Mouse (Mus musculus): ENCODE measurements at regions not wholly inside any gene's neighbourhood (a gene's known extent, or its start where the extent isn't known, plus 50 kb on each side); places are given as distances from the start of the nearest gene placed in this dataset.

GRCm38 (mm10) chr8:103337314-103337713 is 551.9 kb upstream of the Cdh11 start:
- TF ChIP-seq TCF12 (IDR thresholded peaks at IDR 0.05; ENCODE audit: insufficient read depth, poor library complexity, severe bottlenecking): no peak
- no peak for TF ChIP-seq REST (IDR thresholded peaks at IDR 0.05; ENCODE audit: insufficient read depth, insufficient read length)
- TF ChIP-seq POLR2AphosphoS2 (IDR thresholded peaks at IDR 0.05; ENCODE audit: insufficient read length, low read depth): no peak
- no peak for TF ChIP-seq POLR2A (IDR thresholded peaks at IDR 0.05; ENCODE audit: insufficient read length, low read depth)
- no peak for TF ChIP-seq E2F4 (IDR thresholded peaks at IDR 0.05; ENCODE audit: insufficient read depth)

All from myocyte (in vitro differentiated cells).